Mouse (Mus musculus): ENCODE measurements at regions not wholly inside any gene's neighbourhood (a gene's known extent, or its start where the extent isn't known, plus 50 kb on each side); places are given as distances from the start of the nearest gene placed in this dataset.

GRCm38 (mm10) chr15:5507545-5507913 lies 263.5 kb upstream of the Ptger4 start:
- no peak for DNase-seq (ENCODE audit: low spot score)

- no peak for DNase-seq (ENCODE audit: low spot score)
These were observed 266.1 kb upstream of the Ptger4 start for GRCm38 (mm10) chr15:5510056-5510455.

GRCm38 (mm10) chr15:5511046-5511445 lies 267.1 kb upstream of the Ptger4 start:
- no peak for DNase-seq (ENCODE audit: low spot score)

- DNase-seq (ENCODE audit: low spot score) = no peak
These were observed 268.6 kb upstream of the Ptger4 start for GRCm38 (mm10) chr15:5512546-5512945.

- DNase-seq (ENCODE audit: low spot score) = peak; percentile 7
These were observed 269.2 kb upstream of the Ptger4 start for GRCm38 (mm10) chr15:5513146-5513545.

- DNase-seq (ENCODE audit: low spot score) = no peak
These were observed 270.2 kb upstream of the Ptger4 start for GRCm38 (mm10) chr15:5514217-5514616.

- DNase-seq (ENCODE audit: low spot score) = no peak
These were observed 273.4 kb upstream of the Ptger4 start for GRCm38 (mm10) chr15:5517244-5517966.

GRCm38 (mm10) chr15:5519552-5519951 lies 275.6 kb upstream of the Ptger4 start:
- no peak for DNase-seq (ENCODE audit: low spot score)

- no peak for DNase-seq (ENCODE audit: low spot score)
These were observed 276.0 kb upstream of the Ptger4 start for GRCm38 (mm10) chr15:5519997-5520396.

- no peak for DNase-seq (ENCODE audit: low spot score)
These were observed 284.6 kb upstream of the Ptger4 start for GRCm38 (mm10) chr15:5528619-5529018.

- DNase-seq (ENCODE audit: low spot score) = no peak
These were observed 289.7 kb upstream of the Ptger4 start for GRCm38 (mm10) chr15:5533656-5534055.

- DNase-seq (ENCODE audit: low spot score) = peak; percentile 10
These were observed 293.4 kb upstream of the Ptger4 start for GRCm38 (mm10) chr15:5537432-5537831.

- no peak for DNase-seq (ENCODE audit: low spot score)
These were observed 295.4 kb upstream of the Ptger4 start for GRCm38 (mm10) chr15:5539301-5539928.

- DNase-seq (ENCODE audit: low spot score) = no peak
These were observed 310.5 kb upstream of the Ptger4 start for GRCm38 (mm10) chr15:5554526-5554925.

GRCm38 (mm10) chr15:5554926-5555325 lies 310.9 kb upstream of the Ptger4 start:
- DNase-seq (ENCODE audit: low spot score) = no peak

GRCm38 (mm10) chr15:5555381-5556066 lies 311.5 kb upstream of the Ptger4 start:
- no peak for DNase-seq (ENCODE audit: low spot score)

- no peak for DNase-seq (ENCODE audit: low spot score)
These were observed 317.8 kb upstream of the Ptger4 start for GRCm38 (mm10) chr15:5561783-5562182.

GRCm38 (mm10) chr15:5574366-5574765 lies 330.4 kb upstream of the Ptger4 start:
- no peak for DNase-seq (ENCODE audit: low spot score)

- no peak for DNase-seq (ENCODE audit: low spot score)
These were observed 335.6 kb upstream of the Ptger4 start for GRCm38 (mm10) chr15:5579559-5579958.

- DNase-seq (ENCODE audit: low spot score) = no peak
These were observed 336.4 kb upstream of the Ptger4 start for GRCm38 (mm10) chr15:5580416-5580815.

- no peak for DNase-seq (ENCODE audit: low spot score)
These were observed 340.4 kb upstream of the Ptger4 start for GRCm38 (mm10) chr15:5584381-5584780.

GRCm38 (mm10) chr15:5604732-5605266 lies 360.8 kb upstream of the Ptger4 start:
- DNase-seq (ENCODE audit: low spot score) = no peak

Data from gastrocnemius, adult 18-20 months (tissue).